Mouse (Mus musculus): Measurements from ENCODE around the gene C1qtnf6. TPM values are rescaled to one million over a fixed set of nuclear protein-coding genes. Genes with fewer than 3 reads are reported as not detected.
A peak's percentile ranks its signal among the peaks of the same experiment; 100 is the strongest.

Gene C1qtnf6
- total and polyA plus RNA-seq, 2 experiments from 2014 or later: 6.1 to 10.2 TPM

GRCm38 (mm10) chr15:78529428-78529990 lies 1.7 kb downstream of the C1qtnf6 start:
- Histone ChIP-seq H3K9ac (replicated peaks; ENCODE audit: low read length) (peak overlapping the region; percentile 37), H3K27me3 (ENCODE audit: insufficient read depth, low read length) (no peaks in the 10 kb centered on the region), H3K36me3 (ENCODE audit: insufficient read depth, low read length) (no peaks in the 10 kb centered on the region), H3K4me1 (ENCODE audit: insufficient read depth, low read length) (peaks cover 20% of the 10 kb centered on the region), H3K27ac (peak overlapping the region; percentile 61), H3K9me3 (ENCODE audit: low read length) (no peaks in the 10 kb centered on the region), H3K4me3 (ENCODE audit: low read length) (peak overlapping the region; percentile 16), H3K4me2 (ENCODE audit: low read depth, low read length) (peak overlapping the region; percentile 47)
- TF ChIP-seq CTCF (IDR thresholded peaks at IDR 0.05; ENCODE audit: low read depth): no peak
- ATAC-seq (peak; percentile 46), DNase-seq (ENCODE audit: low spot score) (peak; percentile 70)
- 6% methylated on average over 15 of the region's 15 CpGs for WGBS

- TF ChIP-seq CTCF (IDR thresholded peaks at IDR 0.05; ENCODE audit: low read depth): no peak
- ATAC-seq (no peak), DNase-seq (ENCODE audit: low spot score) (peak; percentile 19)
- Histone ChIP-seq H3K4me1 (ENCODE audit: insufficient read depth, low read length) (peaks cover 20% of the 10 kb centered on the region), H3K36me3 (ENCODE audit: insufficient read depth, low read length) (no peaks in the 10 kb centered on the region), H3K9ac (replicated peaks; ENCODE audit: low read length) (peak overlapping the region; percentile 37), H3K27me3 (ENCODE audit: insufficient read depth, low read length) (no peaks in the 10 kb centered on the region), H3K27ac (peak overlapping the region; percentile 61), H3K4me2 (ENCODE audit: low read depth, low read length) (peak overlapping the region; percentile 47), H3K4me3 (ENCODE audit: low read length) (peak overlapping the region; percentile 16), H3K9me3 (ENCODE audit: low read length) (no peaks in the 10 kb centered on the region)
- 52% methylated on average over 11 of the region's 11 CpGs for WGBS
These were observed 2.3 kb downstream of the C1qtnf6 start for GRCm38 (mm10) chr15:78528726-78529411.

- Histone ChIP-seq H3K36me3 (ENCODE audit: insufficient read depth, low read length) (no peaks in the 10 kb centered on the region), H3K27ac (no peak overlapping the region)
These were observed 3.2 kb downstream of the C1qtnf6 start for GRCm38 (mm10) chr15:78527973-78528372.

GRCm38 (mm10) chr15:78524163-78524562 lies 7.1 kb downstream of the C1qtnf6 start:
- 85% methylated on average over 5 of the region's 5 CpGs for WGBS
- Histone ChIP-seq H3K9me3 (ENCODE audit: low read length) (no peaks in the 10 kb centered on the region), H3K4me1 (ENCODE audit: insufficient read depth, low read length) (peaks cover 3% of the 10 kb centered on the region; the same call in 1 of the 2 replicates), H3K27me3 (ENCODE audit: insufficient read depth, low read length) (no peaks in the 10 kb centered on the region), H3K27ac (no peak overlapping the region), H3K4me2 (ENCODE audit: low read depth, low read length) (no peak overlapping the region), H3K4me3 (ENCODE audit: low read length) (no peak overlapping the region), H3K36me3 (ENCODE audit: insufficient read depth, low read length) (no peaks in the 10 kb centered on the region), H3K9ac (replicated peaks; ENCODE audit: low read length) (no peak overlapping the region)
- TF ChIP-seq CTCF (IDR thresholded peaks at IDR 0.05; ENCODE audit: low read depth): no peak
- ATAC-seq: no peak
- no peak for DNase-seq (ENCODE audit: low spot score)

More at GRCm38 (mm10) chr15:78527973-78528372, 3.2 kb downstream of the C1qtnf6 start:
- TF ChIP-seq CTCF (IDR thresholded peaks at IDR 0.05; ENCODE audit: low read depth): no peak
- ATAC-seq (no peak), DNase-seq (ENCODE audit: low spot score) (peak; percentile 52)
- Histone ChIP-seq H3K4me1 (ENCODE audit: insufficient read depth, low read length) (peaks cover 20% of the 10 kb centered on the region), H3K9me3 (ENCODE audit: low read length) (no peaks in the 10 kb centered on the region), H3K4me2 (ENCODE audit: low read depth, low read length) (no peak overlapping the region), H3K4me3 (ENCODE audit: low read length) (no peak overlapping the region), H3K27me3 (ENCODE audit: insufficient read depth, low read length) (no peaks in the 10 kb centered on the region), H3K9ac (replicated peaks; ENCODE audit: low read length) (no peak overlapping the region)
- 76% methylated on average over 7 of the region's 7 CpGs for WGBS

- WGBS: 78% methylated on average over 6 of the region's 6 CpGs
- no peak for TF ChIP-seq CTCF (IDR thresholded peaks at IDR 0.05; ENCODE audit: low read depth)
These were observed 9.3 kb downstream of the C1qtnf6 start for GRCm38 (mm10) chr15:78521892-78522291.

GRCm38 (mm10) chr15:78521331-78521730 lies 9.9 kb downstream of the C1qtnf6 start:
- no peak overlapping the region for H3K9ac ChIP-seq (replicated peaks; ENCODE audit: low read length)
- H3K4me2 ChIP-seq (ENCODE audit: low read depth, low read length): no peak overlapping the region
- H3K4me3 ChIP-seq (ENCODE audit: low read length): no peak overlapping the region
- ATAC-seq (no peak), DNase-seq (ENCODE audit: low spot score) (no peak)
- H3K27ac ChIP-seq: no peak overlapping the region
- H3K27me3 ChIP-seq (ENCODE audit: insufficient read depth, low read length): no peaks in the 10 kb centered on the region
- TF ChIP-seq CTCF (IDR thresholded peaks at IDR 0.05; ENCODE audit: low read depth): no peak
- H3K36me3 ChIP-seq (ENCODE audit: insufficient read depth, low read length): no peaks in the 10 kb centered on the region
- H3K4me1 ChIP-seq (ENCODE audit: insufficient read depth, low read length): no peaks in the 10 kb centered on the region
- H3K9me3 ChIP-seq (ENCODE audit: low read length): no peaks in the 10 kb centered on the region
- WGBS: 72% methylated on average over 8 of the region's 8 CpGs

More at GRCm38 (mm10) chr15:78521892-78522291, 9.3 kb downstream of the C1qtnf6 start:
- H3K9ac ChIP-seq (replicated peaks; ENCODE audit: low read length): no peak overlapping the region
- H3K4me2 ChIP-seq (ENCODE audit: low read depth, low read length): no peak overlapping the region
- H3K36me3 ChIP-seq (ENCODE audit: insufficient read depth, low read length): no peaks in the 10 kb centered on the region
- H3K9me3 ChIP-seq (ENCODE audit: low read length): no peaks in the 10 kb centered on the region
- DNase-seq (ENCODE audit: low spot score): no peak
- H3K27me3 ChIP-seq (ENCODE audit: insufficient read depth, low read length): no peaks in the 10 kb centered on the region
- H3K27ac ChIP-seq: no peak overlapping the region
- ATAC-seq: no peak
- no peak overlapping the region for H3K4me3 ChIP-seq (ENCODE audit: low read length)
- H3K4me1 ChIP-seq (ENCODE audit: insufficient read depth, low read length): no peaks in the 10 kb centered on the region
